Mouse (Mus musculus) retina, postnatal 1 day (tissue): ENCODE results near the gene Cracr2a.

ENCODE experiments used
- DNase-seq: peaks from one replicate; pipeline ENCODE4 v3.0.0-alpha.2; 2012

Cracr2a gene

GRCm38 (mm10) chr6:127571849-127572550 is 10.9 kb downstream of the Cracr2a start:
- no peak for DNase-seq

DNA sequence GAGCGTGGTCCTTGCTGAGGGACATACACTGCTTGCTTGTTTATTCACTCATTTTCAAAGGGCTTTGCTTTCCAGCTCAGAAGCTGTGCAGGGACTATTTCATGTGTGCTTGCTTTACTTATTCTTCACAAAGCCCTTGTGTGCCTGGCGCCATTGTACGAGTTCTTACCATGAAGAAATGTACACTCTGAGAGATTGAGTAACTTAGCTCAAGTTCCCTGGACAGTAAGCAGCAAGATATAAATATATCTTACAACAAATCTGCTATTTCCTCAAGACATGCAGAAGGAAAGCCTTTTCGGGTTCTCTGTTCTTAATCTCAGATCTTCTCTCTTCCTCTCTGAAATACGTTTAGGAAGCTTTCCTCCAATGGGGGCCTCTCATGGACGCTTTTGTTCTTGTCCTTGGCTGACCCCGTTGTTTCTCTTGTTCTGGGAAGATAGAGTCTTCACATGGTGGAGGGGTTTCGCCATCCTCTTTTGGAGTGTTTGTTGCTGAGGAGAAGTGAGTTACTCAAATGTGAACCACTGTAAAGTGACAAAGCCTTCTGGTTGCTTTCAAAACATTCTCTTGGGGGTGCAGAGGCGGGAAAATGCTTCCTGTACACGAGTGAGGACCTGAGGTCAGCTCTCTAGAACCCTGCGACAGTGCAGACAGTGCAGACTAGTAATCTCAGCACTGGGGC is 12.8 kb downstream of the Cracr2a start:
- no peak for DNase-seq

- no peak for DNase-seq
Observed at GRCm38 (mm10) chr6:127575194-127575593, 14.1 kb downstream of the Cracr2a start.

DNA sequence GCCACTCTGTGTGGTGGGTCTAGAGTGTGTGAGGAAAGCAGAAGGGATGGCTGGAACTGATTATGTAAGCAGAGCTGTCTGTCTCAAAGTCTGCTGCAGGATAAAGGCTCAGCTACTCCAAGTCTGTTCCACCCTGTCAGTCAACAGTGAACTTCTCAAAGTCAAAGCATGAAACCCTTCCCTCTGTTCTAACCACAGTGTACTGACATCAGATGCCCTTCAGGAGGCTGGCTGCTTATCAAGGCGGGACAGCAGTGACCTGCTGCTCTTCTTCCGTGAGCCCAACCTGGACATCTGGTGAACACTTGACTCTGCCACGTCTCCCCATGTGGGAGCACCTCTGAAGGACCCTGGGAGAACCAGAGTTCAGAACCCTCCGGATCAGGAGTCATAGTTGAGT is 16.6 kb downstream of the Cracr2a start:
- no peak for DNase-seq

DNA sequence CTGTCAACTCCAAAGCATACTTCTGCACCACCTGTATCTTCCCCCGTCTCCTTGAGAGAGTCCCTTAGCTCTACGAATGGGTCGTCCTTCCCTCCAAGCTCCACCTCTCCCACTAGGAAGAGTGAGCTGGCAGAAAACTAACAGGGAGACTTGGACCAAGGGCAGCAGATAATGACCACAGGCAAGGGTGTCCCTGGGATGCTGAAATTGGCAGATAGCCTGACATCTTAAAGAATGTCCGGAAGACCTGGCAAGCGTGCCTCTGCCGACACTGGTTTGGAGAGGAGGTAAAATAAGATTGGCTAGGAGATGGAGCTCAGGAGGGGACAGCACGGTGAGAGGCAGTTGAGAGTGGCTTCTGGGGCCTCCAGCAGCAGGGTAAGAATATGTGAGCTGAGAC is 17.2 kb downstream of the Cracr2a start:
- no peak for DNase-seq

DNA sequence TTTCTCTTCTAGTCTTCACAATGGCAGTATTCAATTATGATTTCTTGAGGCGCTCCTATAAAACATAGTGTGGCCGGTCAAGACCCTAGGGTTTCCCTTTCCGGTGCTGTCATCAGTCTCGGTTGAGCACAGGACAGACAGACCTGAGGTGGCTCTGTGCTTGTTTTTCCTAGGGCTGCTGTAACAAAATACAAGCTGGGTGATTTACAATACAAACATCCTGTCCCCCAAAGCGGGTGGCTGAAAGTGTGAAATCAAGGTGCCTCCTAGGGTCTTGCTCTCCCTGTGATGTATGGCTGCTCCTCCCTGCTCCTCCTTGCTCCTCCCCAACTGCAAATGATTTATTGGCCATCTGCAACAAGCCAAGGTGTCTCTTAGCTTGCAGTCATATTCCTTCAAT is 17.7 kb downstream of the Cracr2a start:
- DNase-seq = no peak

DNA sequence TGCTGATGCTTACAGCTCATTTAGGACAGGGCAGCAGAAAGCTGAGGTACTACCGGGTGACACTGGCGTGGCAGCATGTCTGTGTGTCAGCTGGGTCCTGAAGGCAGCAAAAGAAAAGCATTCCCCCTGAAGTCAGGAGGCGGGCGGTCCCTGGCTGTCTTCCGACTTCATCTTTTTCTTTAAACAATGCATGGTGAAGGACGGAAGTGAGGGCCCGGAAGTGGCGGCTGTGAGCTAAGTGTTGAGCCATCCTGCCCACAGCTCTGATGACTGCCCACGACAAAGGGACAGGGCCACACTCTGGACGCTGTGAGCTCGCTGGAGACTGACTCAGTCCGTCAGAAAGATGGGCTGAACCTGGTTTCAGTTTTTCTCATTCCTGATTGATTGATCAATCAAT is 20.8 kb downstream of the Cracr2a start:
- DNase-seq = no peak

GRCm38 (mm10) chr6:127582391-127583176 is 21.4 kb downstream of the Cracr2a start:
- DNase-seq = peak; percentile 82

- no peak for DNase-seq
Observed at GRCm38 (mm10) chr6:127591467-127591866, 30.3 kb downstream of the Cracr2a start.

DNA sequence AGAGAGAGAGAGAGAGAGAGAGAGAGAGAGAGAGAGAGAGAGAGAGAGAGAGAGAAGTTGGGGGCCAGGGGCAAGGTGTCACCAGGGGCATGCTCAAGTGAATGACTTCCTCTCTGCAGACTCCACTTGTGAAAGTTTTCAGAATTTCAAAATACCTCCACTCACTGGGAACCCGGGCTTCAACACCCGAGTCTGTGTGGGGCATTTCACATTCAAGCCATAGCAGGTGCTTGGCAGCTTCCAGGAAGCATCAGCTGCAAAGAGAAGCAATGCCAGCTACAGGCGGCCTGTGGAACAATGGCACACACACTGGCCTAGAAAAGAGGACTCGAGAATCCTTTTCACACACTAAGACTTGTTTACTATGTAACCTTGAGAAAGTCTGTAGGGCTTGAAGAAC is 32.3 kb downstream of the Cracr2a start:
- no peak for DNase-seq

- no peak for DNase-seq
Observed at GRCm38 (mm10) chr6:127599280-127599679, 38.1 kb downstream of the Cracr2a start.

DNA sequence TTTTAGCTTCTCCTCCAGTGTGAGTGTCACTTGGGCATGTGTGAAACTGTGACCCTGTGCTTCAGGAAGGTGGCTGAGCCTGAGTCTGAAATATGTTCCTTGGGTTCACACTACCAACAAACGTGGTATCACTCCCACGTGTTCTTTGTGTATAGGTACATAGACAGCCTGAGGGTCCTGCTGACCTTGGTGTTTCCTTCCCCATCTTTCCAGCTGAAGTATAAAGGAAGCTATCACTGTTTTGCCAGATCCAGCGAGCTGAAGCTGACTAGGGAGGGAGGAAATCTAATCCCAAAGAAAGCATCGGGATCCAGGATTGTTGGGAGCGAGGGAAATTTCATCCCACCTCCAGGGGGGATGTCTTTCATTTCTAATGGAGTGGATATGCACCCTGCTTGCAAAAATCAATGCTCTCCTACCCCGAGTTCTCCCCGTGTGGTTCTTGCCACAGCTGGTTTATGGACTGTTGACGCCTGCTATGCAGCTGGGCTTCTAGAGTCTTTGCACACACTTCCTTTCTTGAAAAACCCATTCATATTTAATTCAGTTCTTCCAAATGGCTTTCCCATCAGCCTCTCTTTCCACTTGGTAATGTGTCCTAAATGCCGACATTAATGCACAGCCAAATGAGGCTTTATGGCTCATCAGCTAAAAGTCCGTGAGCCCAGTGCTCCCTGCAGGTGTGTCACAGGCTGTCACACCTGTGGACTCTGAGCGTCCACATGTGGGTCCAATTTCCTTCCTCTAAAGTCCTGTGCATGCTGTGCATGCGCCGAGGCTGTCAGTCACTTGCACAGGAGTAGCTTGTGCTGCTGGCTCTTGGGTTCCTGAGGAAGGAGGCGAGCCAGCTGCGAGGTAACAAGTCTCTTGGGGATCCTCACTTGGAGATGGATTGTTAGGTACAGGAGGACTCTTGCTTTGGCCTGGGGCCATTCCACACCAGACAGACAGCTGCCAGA is 44.2 kb downstream of the Cracr2a start:
- DNase-seq = no peak

DNA sequence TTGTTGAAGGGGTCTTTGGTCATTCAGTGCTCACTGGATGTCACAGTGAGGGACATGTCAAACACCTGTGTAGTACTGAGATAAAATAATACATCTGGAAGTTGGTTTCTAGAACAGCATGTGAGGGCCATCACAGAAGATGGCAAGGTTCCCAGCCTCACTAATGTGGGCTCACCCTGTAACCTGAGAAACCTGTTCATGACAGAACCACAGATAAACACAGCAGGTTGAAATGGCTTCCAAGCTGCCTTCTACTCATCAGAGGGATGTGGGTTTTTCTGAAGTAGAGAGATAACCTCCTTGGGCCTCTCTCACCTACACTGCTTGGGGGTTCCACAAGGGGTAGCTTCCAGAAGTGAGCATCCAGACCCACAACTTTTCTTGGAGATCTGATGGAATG is 48.5 kb downstream of the Cracr2a start:
- DNase-seq = no peak

DNA sequence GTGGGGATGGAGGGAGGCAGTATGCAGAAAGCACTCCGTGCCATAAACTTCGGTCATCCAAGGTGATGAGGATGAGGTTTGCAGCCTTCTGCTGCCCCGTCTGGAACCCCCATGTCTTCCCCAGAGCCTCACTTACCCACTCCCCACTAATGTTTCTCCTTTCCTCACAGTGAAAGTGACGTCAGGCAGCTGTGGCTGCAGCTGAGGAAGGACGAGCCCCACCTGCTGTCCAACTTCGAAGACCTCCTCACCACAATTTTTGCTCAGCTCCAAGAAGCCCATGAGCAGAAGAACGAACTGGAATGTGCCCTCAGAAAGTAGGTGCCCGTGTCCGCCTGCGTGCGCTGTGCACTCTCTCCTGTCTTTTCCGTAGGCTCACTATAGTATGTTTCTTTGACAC is 50.1 kb downstream of the Cracr2a start:
- no peak for DNase-seq

DNA sequence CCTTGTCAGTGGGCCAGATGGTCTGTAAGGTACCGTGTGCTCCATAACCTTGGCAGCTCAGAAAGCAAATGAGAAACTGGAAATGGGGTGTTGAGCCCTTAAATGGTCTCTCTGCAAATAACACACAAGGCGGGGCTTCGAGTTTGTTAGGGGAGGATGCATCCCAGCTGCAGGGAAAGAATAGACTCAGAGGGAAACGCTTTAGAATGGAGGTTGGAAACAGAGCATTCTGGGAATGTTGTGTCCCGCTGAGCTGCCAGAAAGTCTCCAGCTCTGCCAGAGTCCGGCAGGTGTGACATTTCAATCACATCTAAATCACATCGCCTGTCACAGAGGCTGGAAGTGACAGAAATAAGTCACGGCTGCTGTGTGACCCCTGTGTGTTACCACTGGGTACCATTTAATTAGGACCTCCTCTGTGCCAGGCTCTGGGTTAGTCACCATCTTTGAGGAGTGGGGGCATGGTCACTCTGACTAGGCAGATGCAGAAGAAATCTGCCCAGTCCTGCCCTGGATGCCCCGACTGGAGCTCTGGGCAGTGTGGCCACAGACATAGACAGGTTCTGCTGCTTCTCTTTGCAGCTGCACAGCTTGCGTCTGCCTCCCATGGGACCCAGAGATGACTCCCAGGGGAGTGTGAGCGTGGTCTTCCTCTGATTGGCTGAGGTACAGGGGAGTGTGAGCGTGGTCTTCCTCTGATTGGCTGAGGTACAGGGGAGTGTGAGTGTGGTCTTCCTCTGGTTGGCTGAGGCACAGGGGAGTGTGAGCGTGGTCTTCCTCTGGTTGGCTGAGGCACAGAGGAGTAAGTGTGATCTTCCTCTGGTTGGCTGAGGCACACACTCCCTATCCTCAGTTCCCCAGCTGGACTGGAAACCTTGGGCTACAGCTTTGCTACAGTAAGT is 53.2 kb downstream of the Cracr2a start:
- peak; percentile 55 for DNase-seq

DNA sequence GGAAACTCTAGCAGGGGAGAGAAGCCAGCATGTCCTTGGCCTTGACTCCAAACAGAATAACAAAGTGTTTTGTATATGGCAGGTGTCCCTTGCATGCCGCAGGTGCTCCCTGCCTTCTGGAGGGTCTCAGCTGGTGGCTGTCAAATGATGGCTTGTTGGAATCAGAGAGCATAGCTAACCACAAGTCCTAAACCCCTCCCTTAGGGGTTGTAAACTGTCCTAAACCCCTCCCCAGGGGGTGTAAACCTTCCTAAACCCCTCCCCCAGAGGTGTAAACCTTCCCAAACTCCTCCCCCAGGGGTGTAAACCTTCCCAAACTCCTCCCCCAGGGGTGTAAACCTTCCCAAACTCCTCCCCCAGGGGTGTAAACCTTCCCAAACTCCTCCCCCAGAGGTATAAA is 55.5 kb downstream of the Cracr2a start:
- no peak for DNase-seq

DNA sequence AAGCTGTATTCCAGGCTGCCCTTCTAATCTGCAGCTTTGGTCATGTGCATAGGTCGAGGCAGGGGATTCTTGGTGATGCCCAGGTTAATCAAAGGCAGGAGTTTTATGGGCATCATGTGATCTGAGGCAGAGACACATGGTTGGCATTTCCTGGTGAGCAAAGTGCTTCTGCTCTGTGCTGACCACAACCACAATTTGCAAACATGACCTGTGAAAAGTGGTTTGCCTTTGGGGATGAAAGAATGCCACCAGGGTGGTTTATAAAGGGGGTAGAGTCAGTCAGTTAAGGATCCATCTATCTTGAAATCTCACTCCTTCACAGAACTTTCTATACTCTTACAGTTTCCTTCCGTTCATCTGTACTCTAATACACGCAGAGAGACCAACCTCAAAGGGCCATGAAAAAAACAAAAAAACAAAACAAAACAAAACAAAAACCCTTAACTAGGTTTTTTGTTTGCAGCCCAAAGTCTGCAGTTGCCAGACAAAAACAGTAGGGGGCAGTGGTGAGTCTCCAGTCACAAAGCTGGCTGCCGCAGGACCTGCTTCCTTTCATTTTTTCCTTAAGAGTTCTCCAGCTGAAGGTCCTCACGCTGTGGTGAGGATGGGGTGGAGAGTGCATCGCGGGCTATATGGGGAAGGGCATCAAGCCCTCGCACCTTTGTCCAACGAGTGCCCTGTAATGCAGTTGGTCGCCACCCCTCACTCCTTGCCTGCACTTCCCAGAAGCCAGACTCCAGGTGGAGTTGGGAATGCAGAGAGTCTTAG is 56.3 kb downstream of the Cracr2a start:
- DNase-seq = peak; percentile 72

- DNase-seq = no peak
Observed at GRCm38 (mm10) chr6:127618686-127619085, 57.5 kb downstream of the Cracr2a start.

GRCm38 (mm10) chr6:127625135-127625534 is 64.0 kb downstream of the Cracr2a start:
- DNase-seq = peak; percentile 85

- DNase-seq = peak; percentile 91
Observed at GRCm38 (mm10) chr6:127627453-127627852, 66.3 kb downstream of the Cracr2a start.

GRCm38 (mm10) chr6:127629249-127629648 is 68.1 kb downstream of the Cracr2a start:
- no peak for DNase-seq
